Mouse (Mus musculus): ENCODE measurements around the gene Fbxo28. TPM values are rescaled to one million over a fixed set of nuclear protein-coding genes. Genes with fewer than 3 reads are reported as not detected.

Gene Fbxo28
- polyA plus RNA-seq, 1 experiment, result 8.0 TPM

DNA sequence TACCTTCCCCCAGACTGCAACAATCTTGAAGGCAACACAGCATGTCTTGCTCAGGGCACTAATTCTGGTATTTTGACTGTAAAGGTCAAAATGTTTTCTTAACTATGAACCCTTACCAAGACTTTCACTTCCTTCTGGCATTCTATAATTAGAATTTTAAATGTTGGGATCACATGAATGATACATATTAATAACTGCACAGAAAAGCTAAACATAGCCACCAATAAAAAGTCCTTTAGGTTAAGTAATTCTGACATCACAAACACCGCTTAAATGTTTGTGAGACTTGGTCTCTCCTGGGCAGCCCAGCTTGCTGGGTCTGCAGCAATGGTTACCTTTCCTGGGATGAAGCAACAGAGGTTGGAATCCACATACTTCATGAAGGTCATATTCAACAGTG, 15.5 kb downstream of the Fbxo28 start:
- Histone ChIP-seq H3K27ac (ENCODE audit: insufficient read depth, low read depth, low read length) (no peak overlapping the region), H3K4me3 (ENCODE audit: low read depth, low read length) (no peak overlapping the region), H3K4me1 (ENCODE audit: control insufficient read depth, insufficient read depth, insufficient read length, low read length) (no peaks in the 10 kb centered on the region), H3K27me3 (ENCODE audit: control insufficient read depth, insufficient read depth, low read length) (no peaks in the 10 kb centered on the region), H3K36me3 (ENCODE audit: control insufficient read depth, insufficient read depth, low read length) (peaks cover 51% of the 10 kb centered on the region)
- WGBS, result 85% methylated on average over 1 of the region's 1 CpGs
- TF ChIP-seq POLR2A (IDR thresholded peaks at IDR 0.05; ENCODE audit: low read depth, low read length) (no peak), CTCF (IDR thresholded peaks at IDR 0.05; ENCODE audit: extremely low read depth, insufficient read length, insufficient replicate concordance, low read depth, low read length) (no peak)

DNA sequence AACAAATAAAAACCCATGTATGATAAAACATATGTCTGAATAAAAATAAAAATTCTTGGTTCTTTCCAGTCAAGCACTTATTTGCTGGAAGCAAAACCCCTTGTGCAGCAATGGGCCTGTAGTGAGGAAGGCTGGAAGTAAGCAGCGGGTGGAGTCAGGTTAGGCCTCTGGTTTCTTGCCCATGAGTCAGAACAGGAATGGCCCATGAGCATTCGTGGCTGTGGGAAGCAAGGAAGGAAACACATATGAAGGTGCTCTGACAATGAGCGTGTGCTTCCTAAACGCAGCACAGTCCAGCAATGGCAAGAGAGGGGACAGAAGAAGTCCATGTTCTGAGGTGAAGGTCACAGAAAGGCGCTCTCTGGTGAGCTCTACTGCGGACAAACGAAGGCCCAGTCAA, 16.9 kb downstream of the Fbxo28 start:
- peaks cover 52% of the 10 kb centered on the region for H3K36me3 ChIP-seq (ENCODE audit: control insufficient read depth, insufficient read depth, low read length)
- no peak overlapping the region for H3K27ac ChIP-seq (ENCODE audit: insufficient read depth, low read depth, low read length)
- WGBS, result 91% methylated on average over 7 of the region's 7 CpGs
- TF ChIP-seq POLR2A (IDR thresholded peaks at IDR 0.05; ENCODE audit: low read depth, low read length) (no peak), CTCF (IDR thresholded peaks at IDR 0.05; ENCODE audit: extremely low read depth, insufficient read length, insufficient replicate concordance, low read depth, low read length) (no peak)
- H3K27me3 ChIP-seq (ENCODE audit: control insufficient read depth, insufficient read depth, low read length), result no peaks in the 10 kb centered on the region
- no peaks in the 10 kb centered on the region for H3K4me1 ChIP-seq (ENCODE audit: control insufficient read depth, insufficient read depth, insufficient read length, low read length)
- H3K4me3 ChIP-seq (ENCODE audit: low read depth, low read length), result no peak overlapping the region

DNA sequence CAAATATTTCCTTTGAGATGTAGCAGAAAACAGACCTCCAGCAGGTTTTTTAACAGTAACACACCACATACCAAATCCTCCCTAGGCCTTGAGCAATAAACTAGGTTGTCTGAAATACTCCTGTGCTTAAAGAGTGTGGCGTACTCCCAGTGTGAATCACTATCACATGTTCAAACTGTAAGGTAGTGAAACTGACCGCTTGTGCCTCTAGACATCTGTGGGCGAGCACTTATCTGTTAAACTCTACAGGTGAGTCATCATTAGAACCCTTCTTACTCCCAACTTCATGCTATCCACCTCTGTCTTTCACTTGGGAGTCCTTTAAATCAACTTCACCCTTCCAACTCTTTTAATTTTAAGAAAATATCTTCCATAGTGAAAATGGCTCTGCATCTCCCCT, 18.3 kb downstream of the Fbxo28 start:
- Histone ChIP-seq H3K4me1 (ENCODE audit: control insufficient read depth, insufficient read depth, insufficient read length, low read length) (no peaks in the 10 kb centered on the region), H3K27me3 (ENCODE audit: control insufficient read depth, insufficient read depth, low read length) (no peaks in the 10 kb centered on the region), H3K36me3 (ENCODE audit: control insufficient read depth, insufficient read depth, low read length) (peaks cover 48% of the 10 kb centered on the region), H3K27ac (ENCODE audit: insufficient read depth, low read depth, low read length) (no peak overlapping the region), H3K4me3 (ENCODE audit: low read depth, low read length) (no peak overlapping the region)
- no peak for TF ChIP-seq CTCF (IDR thresholded peaks at IDR 0.05; ENCODE audit: extremely low read depth, insufficient read length, insufficient replicate concordance, low read depth, low read length)
- no peak for TF ChIP-seq POLR2A (IDR thresholded peaks at IDR 0.05; ENCODE audit: low read depth, low read length)
- 87% methylated on average over 3 of the region's 3 CpGs for WGBS

DNA sequence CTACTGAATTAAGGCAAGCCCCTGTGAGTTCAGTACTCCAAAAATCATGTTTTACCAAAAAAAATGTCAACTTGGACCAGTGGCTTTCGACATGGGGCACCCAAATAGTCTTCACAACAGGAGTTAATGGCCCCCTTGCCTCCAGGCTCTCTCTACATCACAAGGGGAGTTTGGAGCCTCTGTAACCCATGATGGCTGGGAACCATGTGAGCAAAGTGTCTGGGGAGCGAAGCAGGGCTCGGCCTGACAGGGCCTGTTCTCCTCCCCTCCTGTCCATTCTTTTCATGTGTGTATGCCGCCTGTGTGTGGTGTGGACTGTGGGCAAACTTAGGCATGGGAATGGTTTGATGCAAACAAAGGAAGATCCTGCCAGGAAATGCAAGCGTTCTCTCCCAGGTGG, 27.2 kb downstream of the Fbxo28 start:
- 96% methylated on average over 5 of the region's 5 CpGs for WGBS
- TF ChIP-seq CTCF (IDR thresholded peaks at IDR 0.05; ENCODE audit: extremely low read depth, insufficient read length, insufficient replicate concordance, low read depth, low read length) (no peak), POLR2A (IDR thresholded peaks at IDR 0.05; ENCODE audit: low read depth, low read length) (no peak)
- H3K36me3 ChIP-seq (ENCODE audit: control insufficient read depth, insufficient read depth, low read length), result peaks cover 40% of the 10 kb centered on the region

DNA sequence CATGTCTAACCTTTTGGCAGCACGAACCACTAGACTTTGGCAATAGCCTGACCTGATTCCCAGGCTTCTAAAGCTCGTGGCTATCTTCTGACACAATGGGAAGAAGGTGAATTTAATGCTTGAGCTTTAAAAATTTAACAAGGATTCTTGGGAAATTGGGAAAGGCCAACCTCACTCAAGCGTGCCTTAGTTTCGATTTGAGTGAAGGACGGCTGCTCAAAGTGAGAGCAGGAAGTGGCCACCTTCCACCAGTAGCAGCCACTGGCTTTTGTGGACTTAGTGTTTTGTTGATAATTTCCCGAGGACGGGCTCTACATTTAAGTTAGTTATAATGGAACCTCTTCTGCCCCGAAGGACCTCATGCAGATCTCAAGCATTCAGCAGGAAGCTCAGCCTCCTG, 28.2 kb downstream of the Fbxo28 start:
- WGBS, result 91% methylated on average over 8 of the region's 8 CpGs
- no peak overlapping the region for H3K4me3 ChIP-seq (ENCODE audit: low read depth, low read length)
- H3K4me1 ChIP-seq (ENCODE audit: control insufficient read depth, insufficient read depth, insufficient read length, low read length), result no peaks in the 10 kb centered on the region
- H3K27me3 ChIP-seq (ENCODE audit: control insufficient read depth, insufficient read depth, low read length), result no peaks in the 10 kb centered on the region
- H3K36me3 ChIP-seq (ENCODE audit: control insufficient read depth, insufficient read depth, low read length), result peaks cover 36% of the 10 kb centered on the region
- TF ChIP-seq CTCF (IDR thresholded peaks at IDR 0.05; ENCODE audit: extremely low read depth, insufficient read length, insufficient replicate concordance, low read depth, low read length) (no peak), POLR2A (IDR thresholded peaks at IDR 0.05; ENCODE audit: low read depth, low read length) (no peak)
- no peak overlapping the region for H3K27ac ChIP-seq (ENCODE audit: insufficient read depth, low read depth, low read length)

More for the DNA sequence above, 27.2 kb downstream of the Fbxo28 start:
- Histone ChIP-seq H3K27ac (ENCODE audit: insufficient read depth, low read depth, low read length) (no peak overlapping the region), H3K4me1 (ENCODE audit: control insufficient read depth, insufficient read depth, insufficient read length, low read length) (no peaks in the 10 kb centered on the region), H3K4me3 (ENCODE audit: low read depth, low read length) (no peak overlapping the region), H3K27me3 (ENCODE audit: control insufficient read depth, insufficient read depth, low read length) (no peaks in the 10 kb centered on the region)

DNA sequence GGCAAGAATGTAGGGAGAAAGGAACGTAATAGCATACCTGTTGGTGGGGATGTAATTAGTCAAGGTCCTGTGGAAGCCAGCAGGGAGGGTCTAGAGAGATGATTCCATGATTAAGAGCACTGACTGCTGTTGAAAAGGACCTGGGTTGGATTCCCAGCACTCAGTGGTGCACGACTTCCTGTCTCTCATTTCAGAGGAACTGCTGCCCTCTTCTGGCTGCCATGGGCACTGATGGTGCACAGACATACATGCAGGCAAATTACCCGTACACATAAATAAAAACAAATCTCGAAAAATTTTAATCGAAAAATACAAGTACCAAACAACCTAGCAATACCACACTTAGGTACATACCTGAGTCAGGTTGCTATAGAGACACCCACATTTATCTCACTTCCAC, 30.1 kb downstream of the Fbxo28 start:
- TF ChIP-seq CTCF (IDR thresholded peaks at IDR 0.05; ENCODE audit: extremely low read depth, insufficient read length, insufficient replicate concordance, low read depth, low read length) (peak; percentile 36; the same call in 1 of the 2 replicates), POLR2A (IDR thresholded peaks at IDR 0.05; ENCODE audit: low read depth, low read length) (no peak)
- H3K27ac ChIP-seq (ENCODE audit: insufficient read depth, low read depth, low read length), result no peak overlapping the region
- no peaks in the 10 kb centered on the region for H3K4me1 ChIP-seq (ENCODE audit: control insufficient read depth, insufficient read depth, insufficient read length, low read length)
- 96% methylated on average over 5 of the region's 5 CpGs for WGBS
- no peaks in the 10 kb centered on the region for H3K27me3 ChIP-seq (ENCODE audit: control insufficient read depth, insufficient read depth, low read length)
- peaks cover 19% of the 10 kb centered on the region for H3K36me3 ChIP-seq (ENCODE audit: control insufficient read depth, insufficient read depth, low read length)
- no peak overlapping the region for H3K4me3 ChIP-seq (ENCODE audit: low read depth, low read length)

DNA sequence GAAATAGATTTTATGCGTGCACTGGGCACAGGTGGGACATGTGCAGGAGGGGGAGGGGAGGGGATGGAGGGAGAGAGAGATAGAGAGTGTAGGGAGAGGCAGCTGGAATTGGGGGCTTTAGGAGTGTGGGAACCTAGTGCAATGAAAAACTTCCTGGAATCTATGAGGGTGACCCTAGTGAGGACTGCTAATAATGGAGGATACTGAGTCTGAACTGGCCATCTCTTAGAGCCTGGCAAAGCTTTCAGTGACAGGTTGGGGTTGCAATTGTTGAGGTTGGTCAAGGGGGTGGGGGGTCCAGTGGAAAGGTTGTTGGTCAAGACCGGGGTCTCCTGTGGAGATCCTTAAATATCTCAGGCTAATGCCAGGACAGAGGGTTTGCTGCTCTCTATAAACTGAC, 31.1 kb downstream of the Fbxo28 start:
- TF ChIP-seq CTCF (IDR thresholded peaks at IDR 0.05; ENCODE audit: extremely low read depth, insufficient read length, insufficient replicate concordance, low read depth, low read length) (no peak), POLR2A (IDR thresholded peaks at IDR 0.05; ENCODE audit: low read depth, low read length) (no peak)
- Histone ChIP-seq H3K27ac (ENCODE audit: insufficient read depth, low read depth, low read length) (no peak overlapping the region), H3K4me3 (ENCODE audit: low read depth, low read length) (no peak overlapping the region), H3K27me3 (ENCODE audit: control insufficient read depth, insufficient read depth, low read length) (no peaks in the 10 kb centered on the region), H3K4me1 (ENCODE audit: control insufficient read depth, insufficient read depth, insufficient read length, low read length) (no peaks in the 10 kb centered on the region), H3K36me3 (ENCODE audit: control insufficient read depth, insufficient read depth, low read length) (peaks cover 11% of the 10 kb centered on the region)
- WGBS, result 91% methylated on average over 2 of the region's 2 CpGs

DNA sequence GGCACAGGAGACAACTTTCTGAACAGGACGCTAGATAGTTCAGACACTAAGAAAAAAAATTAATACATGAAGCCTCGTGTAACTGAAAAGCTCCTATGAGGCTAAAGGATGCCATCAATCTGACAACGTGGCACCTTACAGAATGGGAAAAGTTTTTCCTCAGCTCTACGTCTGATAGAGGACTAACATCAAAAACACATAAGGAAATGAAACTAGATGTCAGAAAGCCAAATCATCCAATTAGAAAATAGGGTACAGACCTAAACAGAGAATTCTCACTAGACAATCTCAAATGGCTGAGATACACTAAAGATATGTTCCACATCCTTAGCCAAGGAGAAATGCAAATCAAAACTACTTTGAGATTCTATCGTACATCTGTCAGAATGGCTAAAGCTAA, 32.0 kb downstream of the Fbxo28 start:
- TF ChIP-seq POLR2A (IDR thresholded peaks at IDR 0.05; ENCODE audit: low read depth, low read length) (no peak), CTCF (IDR thresholded peaks at IDR 0.05; ENCODE audit: extremely low read depth, insufficient read length, insufficient replicate concordance, low read depth, low read length) (no peak)
- H3K4me3 ChIP-seq (ENCODE audit: low read depth, low read length), result no peak overlapping the region
- H3K27me3 ChIP-seq (ENCODE audit: control insufficient read depth, insufficient read depth, low read length), result no peaks in the 10 kb centered on the region
- 53% methylated on average over 5 of the region's 5 CpGs for WGBS
- H3K36me3 ChIP-seq (ENCODE audit: control insufficient read depth, insufficient read depth, low read length), result peaks cover 4% of the 10 kb centered on the region
- H3K27ac ChIP-seq (ENCODE audit: insufficient read depth, low read depth, low read length), result no peak overlapping the region
- H3K4me1 ChIP-seq (ENCODE audit: control insufficient read depth, insufficient read depth, insufficient read length, low read length), result no peaks in the 10 kb centered on the region

Measured in small intestine, adult 2 months (tissue).